12 mouse cellular contexts compared by ENCODE assay signal in genomic region chr11:96644969-96645368, GRCm38 (mm10).
DNase-seq lines count a peak whose midpoint lies in the region; ATAC-seq and TF ChIP-seq lines count a peak whose summit lies in the region.
"Had no signal": no experiment of that assay in that cellular context is flagged by ENCODE, and none has a peak within 500 bp of the region (broad histone marks: within the 10 kb centered on the region; RNA-seq: fewer than 3 reads in every experiment).

No protein-coding gene starts in this region.

- no peaks in the 10 kb centered on the region for H3K36me3 ChIP-seq in heart, embryonic 16.5 days (ENCODE audit: control insufficient read depth, insufficient read depth)
- H3K36me3 ChIP-seq in forebrain, embryonic 14.5 days (ENCODE audit: control insufficient read depth, insufficient read depth, low read length), result no peaks in the 10 kb centered on the region
- H3K36me3 ChIP-seq in liver, postnatal 0 days (replicated peaks; ENCODE audit: insufficient read depth, low read length), result no peaks in the 10 kb centered on the region
- H3K36me3 ChIP-seq in midbrain, embryonic 16.5 days (ENCODE audit: control insufficient read depth, insufficient read depth, low read length), result no peaks in the 10 kb centered on the region
- H3K36me3 ChIP-seq: liver, embryonic 15.5 days had no signal

- 70% methylated on average over 7 of the region's 7 CpGs for WGBS in heart, embryonic 16.5 days
- WGBS in forebrain, embryonic 14.5 days, result 78% methylated on average over 7 of the region's 7 CpGs
- WGBS in liver, postnatal 0 days (ENCODE audit: insufficient replicate concordance), result 53% methylated on average over 7 of the region's 7 CpGs
- WGBS in midbrain, embryonic 16.5 days, result 85% methylated on average over 7 of the region's 7 CpGs

- H3K27ac ChIP-seq in heart, embryonic 16.5 days (ENCODE audit: low read length), result 0 out of 2 replicates have a peak overlapping the region, but pooled peaks have one; percentile 15
- 0 out of 2 replicates have a peak overlapping the region, but pooled peaks have one; percentile 39 for H3K27ac ChIP-seq in forebrain, embryonic 14.5 days (ENCODE audit: low read depth, low read length)
- peak overlapping the region; percentile 59 for H3K27ac ChIP-seq in liver, postnatal 0 days (ENCODE audit: low read depth)
- no peak overlapping the region for H3K27ac ChIP-seq in midbrain, embryonic 16.5 days (ENCODE audit: low read length)
- H3K27ac ChIP-seq: left cerebral cortex, adult 2 months; liver, embryonic 15.5 days had no signal

- H3K4me1 ChIP-seq in heart, embryonic 16.5 days (ENCODE audit: control insufficient read depth, insufficient read depth, low read length), result no peaks in the 10 kb centered on the region
- peaks cover 22% of the 10 kb centered on the region for H3K4me1 ChIP-seq in forebrain, embryonic 14.5 days (ENCODE audit: control insufficient read depth, insufficient read depth, low read length)
- H3K4me1 ChIP-seq in liver, postnatal 0 days (ENCODE audit: insufficient read depth), result peaks cover 15% of the 10 kb centered on the region
- peaks cover 4% of the 10 kb centered on the region for H3K4me1 ChIP-seq in midbrain, embryonic 16.5 days (ENCODE audit: control insufficient read depth, insufficient read depth, low read length)
- H3K4me1 ChIP-seq: liver, embryonic 15.5 days had no signal

- no peak overlapping the region for H3K4me2 ChIP-seq in heart, embryonic 16.5 days (ENCODE audit: low read depth, low read length)
- no peak overlapping the region for H3K4me2 ChIP-seq in forebrain, embryonic 14.5 days (ENCODE audit: low read length)
- H3K4me2 ChIP-seq in liver, postnatal 0 days (ENCODE audit: low read depth, low read length), result no peak overlapping the region
- no peak overlapping the region for H3K4me2 ChIP-seq in midbrain, embryonic 16.5 days (ENCODE audit: low read length)
- H3K4me2 ChIP-seq: liver, embryonic 15.5 days had no signal

- no peak overlapping the region for H3K4me3 ChIP-seq in heart, embryonic 16.5 days (ENCODE audit: low read length)
- H3K4me3 ChIP-seq in forebrain, embryonic 14.5 days (ENCODE audit: low read depth, low read length), result no peak overlapping the region
- no peak overlapping the region for H3K4me3 ChIP-seq in liver, postnatal 0 days (ENCODE audit: low read depth, low read length)
- no peak overlapping the region for H3K4me3 ChIP-seq in midbrain, embryonic 16.5 days (ENCODE audit: low read depth, low read length)
- H3K4me3 ChIP-seq: gastrocnemius, adult 2 months; left cerebral cortex, adult 2 months; liver, embryonic 15.5 days had no signal

- no peak for DNase-seq in heart, postnatal 14 days
- no peak for DNase-seq in forebrain, embryonic 14.5 days (ENCODE audit: low spot score)
- DNase-seq in kidney, adult 11 months, result peak; percentile 35
- peak; percentile 15 for DNase-seq in liver, postnatal 0 days

- peak; percentile 57 for TF ChIP-seq EP300 in liver, postnatal 0 days (IDR thresholded peaks at IDR 0.05; ENCODE audit: low read depth)

- no peaks in the 10 kb centered on the region for H3K27me3 ChIP-seq in heart, embryonic 16.5 days (ENCODE audit: control insufficient read depth, insufficient read depth, low read length)
- no peaks in the 10 kb centered on the region for H3K27me3 ChIP-seq in forebrain, embryonic 14.5 days (replicated peaks; ENCODE audit: control insufficient read depth, insufficient read depth, low read length)
- H3K27me3 ChIP-seq in liver, postnatal 0 days (ENCODE audit: insufficient read depth, low read length), result no peaks in the 10 kb centered on the region
- H3K27me3 ChIP-seq in midbrain, embryonic 16.5 days (ENCODE audit: control insufficient read depth, insufficient read depth, low read depth, low read length), result no peaks in the 10 kb centered on the region
- H3K27me3 ChIP-seq: CH12.LX; liver, embryonic 15.5 days had no signal

- intact Hi-C loops in heart, postnatal 14 days (cut with DNase I), result no loop called here

- H3K9ac ChIP-seq in heart, embryonic 16.5 days (ENCODE audit: low read length), result no peak overlapping the region
- H3K9ac ChIP-seq in forebrain, embryonic 14.5 days (ENCODE audit: low read length), result no peak overlapping the region
- no peak overlapping the region for H3K9ac ChIP-seq in liver, postnatal 0 days (replicated peaks)
- H3K9ac ChIP-seq in midbrain, embryonic 16.5 days (ENCODE audit: low read depth, low read length), result no peak overlapping the region
- H3K9ac ChIP-seq: liver, embryonic 15.5 days had no signal

- H3K9me3 ChIP-seq in heart, embryonic 16.5 days (replicated peaks; ENCODE audit: control insufficient read depth, low read length), result no peaks in the 10 kb centered on the region
- no peaks in the 10 kb centered on the region for H3K9me3 ChIP-seq in forebrain, embryonic 14.5 days (replicated peaks; ENCODE audit: control insufficient read depth, low read length)
- no peaks in the 10 kb centered on the region for H3K9me3 ChIP-seq in liver, postnatal 0 days (ENCODE audit: low read length)
- H3K9me3 ChIP-seq in midbrain, embryonic 16.5 days (replicated peaks; ENCODE audit: control insufficient read depth, low read length, poor library complexity, severe bottlenecking), result no peaks in the 10 kb centered on the region
- H3K9me3 ChIP-seq: liver, embryonic 15.5 days had no signal

- TF ChIP-seq CTCF in liver, postnatal 0 days (IDR thresholded peaks at IDR 0.05; ENCODE audit: low read depth), result no peak

- no peak for ATAC-seq in heart, embryonic 16.5 days (replicated peaks; ENCODE audit: extremely low read depth, insufficient read depth, low FRiP score)
- ATAC-seq in forebrain, embryonic 14.5 days, result no peak
- no peak; the same call in 1 of the 2 replicates for ATAC-seq in liver, postnatal 0 days
- no peak for ATAC-seq in erythroblast, adult 5-6 weeks (replicated peaks; ENCODE audit: low FRiP score, poor library complexity, severe bottlenecking)
- ATAC-seq in granulocyte monocyte progenitor cell, adult 5-6 weeks (replicated peaks; ENCODE audit: poor library complexity, severe bottlenecking), result no peak
- no peak for ATAC-seq in midbrain, embryonic 16.5 days

Comparison
In these comparisons a context has a peak if more than half of its experiments do, and no peak if none do; other contexts are left out.
1. DNase-seq: peak in kidney, adult 11 months (single experiment) and liver, postnatal 0 days (single experiment); none in heart, postnatal 14 days (0 of 2) and forebrain, embryonic 14.5 days (single experiment).